Mouse (Mus musculus): Measurements from ENCODE around the gene Nps. TPM values are rescaled to one million over a fixed set of nuclear protein-coding genes. Genes with fewer than 3 reads are reported as not detected.

The Nps gene
- total and polyA plus RNA-seq, 3 experiments: not detected

DNA sequence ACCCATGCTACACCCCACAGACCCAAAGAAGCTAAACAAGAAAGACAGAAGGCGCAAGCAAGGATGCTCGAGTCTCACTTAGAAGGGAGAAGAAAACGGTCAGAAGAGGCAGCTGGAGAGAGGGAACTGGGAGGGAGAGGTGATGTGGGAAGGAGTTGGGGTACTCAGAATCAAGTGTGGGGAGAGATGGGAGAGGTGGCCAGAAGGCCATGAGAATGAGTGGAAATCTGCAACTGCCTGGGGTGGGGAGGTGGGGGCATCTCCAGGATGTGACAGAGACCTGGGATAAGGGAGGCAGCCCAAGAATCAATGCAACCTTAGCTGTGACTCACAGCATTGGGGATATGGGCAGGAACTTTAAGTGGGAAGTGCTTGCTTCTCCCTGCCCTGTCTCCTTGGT lies 31.5 kb downstream of the Nps start:
- Histone ChIP-seq H3K27me3 (ENCODE audit: control insufficient read depth in 1 of 2, insufficient read depth in 2 of 2, low read length in 2 of 2) (no peaks in the 10 kb centered on the region), H3K4me1 (ENCODE audit: control insufficient read depth in 1 of 2, insufficient read depth in 2 of 2, low read length in 2 of 2) (no peaks in the 10 kb centered on the region), H3K9ac (ENCODE audit: control insufficient read depth, low read depth, low read length, poor library complexity, severe bottlenecking) (no peak overlapping the region), H3K36me3 (ENCODE audit: control insufficient read depth in 1 of 2, insufficient read depth in 2 of 2, low read length in 2 of 2) (no peaks in the 10 kb centered on the region), H3K27ac (ENCODE audit: control insufficient read depth, low read depth, low read length) (no peak overlapping the region), H3K79me2 (ENCODE audit: control insufficient read depth, insufficient read depth, low read length, poor library complexity) (no peaks in the 10 kb centered on the region), H3K4me3 (ENCODE audit: control insufficient read depth in 1 of 2, insufficient read depth in 1 of 2, low read depth in 2 of 2, low read length in 2 of 2) (no peak overlapping the region), H3K9me3 (replicated peaks; ENCODE audit: insufficient read depth, low read length) (no peaks in the 10 kb centered on the region)
- no peak for DNase-seq (ENCODE audit: low read depth, low spot score)
- TF ChIP-seq ETS1 (IDR thresholded peaks at IDR 0.05; ENCODE audit: low read depth, low read length): no peak
- no peak for TF ChIP-seq BHLHE40 (IDR thresholded peaks at IDR 0.05; ENCODE audit: borderline replicate concordance, low read depth, low read length)
- TF ChIP-seq HCFC1 (IDR thresholded peaks at IDR 0.05; ENCODE audit: low read depth, low read length): no peak
- no peak for TF ChIP-seq RAD21 (IDR thresholded peaks at IDR 0.05; ENCODE audit: low read depth, low read length)
- TF ChIP-seq CTCF (IDR thresholded peaks at IDR 0.05 in 2 of 3, conservative IDR thresholded peaks at IDR 0.05 in 1 of 3; ENCODE audit: control insufficient read depth in 1 of 3, insufficient read depth in 1 of 3, low read depth in 2 of 3, low read length in 3 of 3, poor library complexity in 1 of 3, severe bottlenecking in 1 of 3): no peak
- TF ChIP-seq MEF2A (IDR thresholded peaks at IDR 0.05; ENCODE audit: extremely low read depth, insufficient replicate concordance, low read depth, low read length, poor library complexity, severe bottlenecking): no peak
- TF ChIP-seq JUND (IDR thresholded peaks at IDR 0.05; ENCODE audit: low read depth, low read length): no peak
- TF ChIP-seq KAT2A (conservative IDR thresholded peaks at IDR 0.05; ENCODE audit: low read depth, low read length): no peak

DNA sequence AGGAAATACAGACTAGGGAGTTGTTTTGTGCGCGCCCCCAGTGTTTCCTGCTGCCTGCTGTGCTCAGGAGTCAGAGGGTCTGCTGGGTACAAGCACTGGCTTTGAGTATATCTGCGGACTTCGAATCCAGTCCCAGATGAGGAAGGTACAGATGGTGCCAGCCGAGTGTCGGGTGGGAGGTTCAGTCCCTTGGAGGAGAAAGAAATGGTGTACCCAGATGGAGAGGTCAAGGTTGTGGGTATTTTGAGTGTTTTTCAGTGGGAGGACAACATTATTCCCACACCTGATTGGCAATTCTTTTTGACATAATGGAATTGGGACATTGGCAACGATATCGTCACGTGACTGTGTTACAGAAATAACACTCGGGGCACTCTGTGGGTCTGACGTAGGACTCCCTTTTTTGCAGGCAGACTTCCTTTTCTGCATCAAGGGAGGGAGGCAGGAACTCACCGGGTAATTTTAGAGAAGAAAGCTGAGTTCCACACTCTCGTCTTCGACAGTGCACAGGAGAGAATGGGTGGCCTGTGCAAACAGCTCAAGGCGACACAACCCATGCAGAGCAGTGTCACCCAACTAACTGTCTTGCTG lies 33.2 kb downstream of the Nps start:
- Histone ChIP-seq H3K9ac (ENCODE audit: control insufficient read depth, low read depth, low read length, poor library complexity, severe bottlenecking) (no peak overlapping the region), H3K4me1 (ENCODE audit: control insufficient read depth in 1 of 2, insufficient read depth in 2 of 2, low read length in 2 of 2) (no peaks in the 10 kb centered on the region), H3K79me2 (ENCODE audit: control insufficient read depth, insufficient read depth, low read length, poor library complexity) (no peaks in the 10 kb centered on the region), H3K27ac (ENCODE audit: control insufficient read depth, low read depth, low read length) (no peak overlapping the region), H3K36me3 (ENCODE audit: control insufficient read depth in 1 of 2, insufficient read depth in 2 of 2, low read length in 2 of 2) (no peaks in the 10 kb centered on the region), H3K27me3 (ENCODE audit: control insufficient read depth in 1 of 2, insufficient read depth in 2 of 2, low read length in 2 of 2) (no peaks in the 10 kb centered on the region), H3K9me3 (replicated peaks; ENCODE audit: insufficient read depth, low read length) (no peaks in the 10 kb centered on the region), H3K4me3 (ENCODE audit: control insufficient read depth in 1 of 2, insufficient read depth in 1 of 2, low read depth in 2 of 2, low read length in 2 of 2) (no peak overlapping the region)
- TF ChIP-seq MYB (IDR thresholded peaks at IDR 0.05; ENCODE audit: low read depth, low read length) (no peak), MAZ (IDR thresholded peaks at IDR 0.05; ENCODE audit: low read depth, low read length) (no peak), USF1 (IDR thresholded peaks at IDR 0.05; ENCODE audit: low read depth, low read length) (no peak), CHD2 (IDR thresholded peaks at IDR 0.05; ENCODE audit: low read length) (no peak), HCFC1 (IDR thresholded peaks at IDR 0.05; ENCODE audit: low read depth, low read length) (no peak), MXI1 (IDR thresholded peaks at IDR 0.05; ENCODE audit: low read depth, low read length) (no peak), ETS1 (IDR thresholded peaks at IDR 0.05; ENCODE audit: low read depth, low read length) (no peak), TCF12 (IDR thresholded peaks at IDR 0.05; ENCODE audit: low read depth, low read length) (no peak), NELFE (IDR thresholded peaks at IDR 0.05; ENCODE audit: low read depth, low read length) (no peak), MEF2A (IDR thresholded peaks at IDR 0.05; ENCODE audit: extremely low read depth, insufficient replicate concordance, low read depth, low read length, poor library complexity, severe bottlenecking) (no peak), ZNF384 (IDR thresholded peaks at IDR 0.05; ENCODE audit: low read depth, low read length) (no peak), KAT2A (conservative IDR thresholded peaks at IDR 0.05; ENCODE audit: low read depth, low read length) (no peak)
- no peak for DNase-seq (ENCODE audit: low read depth, low spot score)
